Mouse (Mus musculus): Measurements from ENCODE around the gene Mon1a. TPM values are rescaled to one million over a fixed set of nuclear protein-coding genes. Genes with fewer than 3 reads are reported as not detected.

Mon1a gene
- polyA plus RNA-seq, 1 experiment from 2014 or later = 26.0 TPM

GRCm38 (mm10) chr9:107914764-107915420, 26.9 kb downstream of the Mon1a start:
- H3K4me2 ChIP-seq = no peak overlapping the region
- no peaks in the 10 kb centered on the region for H3K36me3 ChIP-seq (replicated peaks)
- H3K4me1 ChIP-seq = peaks cover 13% of the 10 kb centered on the region
- no peak overlapping the region for H3K9ac ChIP-seq
- H3K9me3 ChIP-seq = no peaks in the 10 kb centered on the region
- 83% methylated on average over 16 of the region's 16 CpGs for WGBS
- no peaks in the 10 kb centered on the region for H3K27me3 ChIP-seq (replicated peaks)
- H3K27ac ChIP-seq = no peak overlapping the region
- no peak for ATAC-seq (replicated peaks)
- H3K4me3 ChIP-seq = no peak overlapping the region

- Histone ChIP-seq H3K4me1 (peaks cover 13% of the 10 kb centered on the region), H3K4me2 (0 out of 2 replicates have a peak overlapping the region, but pooled peaks have one; percentile 19), H3K36me3 (replicated peaks) (no peaks in the 10 kb centered on the region), H3K4me3 (no peak overlapping the region), H3K9me3 (no peaks in the 10 kb centered on the region), H3K9ac (no peak overlapping the region), H3K27me3 (replicated peaks) (no peaks in the 10 kb centered on the region), H3K27ac (peak overlapping the region; percentile 16; the same call in 1 of the 2 replicates)
- ATAC-seq (replicated peaks) = peak; percentile 58
- 33% methylated on average over 13 of the region's 13 CpGs for WGBS
Measured at GRCm38 (mm10) chr9:107917895-107918608, 30.1 kb downstream of the Mon1a start.

GRCm38 (mm10) chr9:107918884-107919283, 30.9 kb downstream of the Mon1a start:
- no peak overlapping the region for H3K4me2 ChIP-seq
- H3K9ac ChIP-seq = no peak overlapping the region
- 0 out of 2 replicates have a peak overlapping the region, but pooled peaks have one; percentile 6 for H3K27ac ChIP-seq
- no peak overlapping the region for H3K4me3 ChIP-seq
- 87% methylated on average over 6 of the region's 6 CpGs for WGBS
- H3K36me3 ChIP-seq (replicated peaks) = no peaks in the 10 kb centered on the region
- H3K4me1 ChIP-seq = peaks cover 15% of the 10 kb centered on the region
- H3K27me3 ChIP-seq (replicated peaks) = no peaks in the 10 kb centered on the region
- no peaks in the 10 kb centered on the region for H3K9me3 ChIP-seq
- no peak for ATAC-seq (replicated peaks)

GRCm38 (mm10) chr9:107919441-107919840, 31.5 kb downstream of the Mon1a start:
- Histone ChIP-seq H3K4me3 (no peak overlapping the region), H3K9ac (no peak overlapping the region), H3K4me2 (no peak overlapping the region), H3K9me3 (no peaks in the 10 kb centered on the region), H3K4me1 (peaks cover 19% of the 10 kb centered on the region), H3K36me3 (replicated peaks) (no peaks in the 10 kb centered on the region), H3K27me3 (replicated peaks) (no peaks in the 10 kb centered on the region), H3K27ac (no peak overlapping the region)
- no peak for ATAC-seq (replicated peaks)
- 83% methylated on average over 5 of the region's 5 CpGs for WGBS

- Histone ChIP-seq H3K9ac (no peak overlapping the region), H3K36me3 (replicated peaks) (no peaks in the 10 kb centered on the region), H3K27ac (no peak overlapping the region), H3K9me3 (no peaks in the 10 kb centered on the region), H3K27me3 (replicated peaks) (no peaks in the 10 kb centered on the region), H3K4me1 (peaks cover 27% of the 10 kb centered on the region), H3K4me2 (no peak overlapping the region), H3K4me3 (no peak overlapping the region)
- WGBS = 34% methylated on average over 7 of the region's 7 CpGs
- ATAC-seq (replicated peaks) = no peak
Measured at GRCm38 (mm10) chr9:107923021-107923420, 35.1 kb downstream of the Mon1a start.

GRCm38 (mm10) chr9:107923956-107924355, 36.0 kb downstream of the Mon1a start:
- Histone ChIP-seq H3K4me3 (no peak overlapping the region), H3K4me2 (no peak overlapping the region), H3K9ac (no peak overlapping the region), H3K27ac (peak overlapping the region; percentile 1; the same call in 1 of the 2 replicates), H3K9me3 (no peaks in the 10 kb centered on the region), H3K4me1 (peaks cover 18% of the 10 kb centered on the region), H3K36me3 (replicated peaks) (no peaks in the 10 kb centered on the region), H3K27me3 (replicated peaks) (no peaks in the 10 kb centered on the region)
- 46% methylated on average over 6 of the region's 6 CpGs for WGBS
- ATAC-seq (replicated peaks) = no peak

GRCm38 (mm10) chr9:107925251-107925650, 37.3 kb downstream of the Mon1a start:
- no peak overlapping the region for H3K4me2 ChIP-seq
- ATAC-seq (replicated peaks) = peak; percentile 54; the same call in 1 of the 2 replicates
- no peak overlapping the region for H3K4me3 ChIP-seq
- 16% methylated on average over 3 of the region's 3 CpGs for WGBS
- H3K27me3 ChIP-seq (replicated peaks) = no peaks in the 10 kb centered on the region
- H3K4me1 ChIP-seq = peaks cover 18% of the 10 kb centered on the region
- no peak overlapping the region for H3K9ac ChIP-seq
- H3K27ac ChIP-seq = peak overlapping the region; percentile 1; the same call in 1 of the 2 replicates
- H3K36me3 ChIP-seq (replicated peaks) = no peaks in the 10 kb centered on the region
- H3K9me3 ChIP-seq = no peaks in the 10 kb centered on the region

- 57% methylated on average over 9 of the region's 9 CpGs for WGBS
- Histone ChIP-seq H3K9me3 (no peaks in the 10 kb centered on the region), H3K9ac (no peak overlapping the region), H3K27ac (no peak overlapping the region), H3K4me1 (peaks cover 18% of the 10 kb centered on the region), H3K27me3 (replicated peaks) (no peaks in the 10 kb centered on the region), H3K4me2 (no peak overlapping the region), H3K36me3 (replicated peaks) (no peaks in the 10 kb centered on the region), H3K4me3 (no peak overlapping the region)
- ATAC-seq (replicated peaks) = no peak
Measured at GRCm38 (mm10) chr9:107926920-107927420, 39.0 kb downstream of the Mon1a start.

GRCm38 (mm10) chr9:107927749-107928148, 39.8 kb downstream of the Mon1a start:
- no peak overlapping the region for H3K27ac ChIP-seq
- H3K36me3 ChIP-seq (replicated peaks) = no peaks in the 10 kb centered on the region
- WGBS = 88% methylated on average over 5 of the region's 5 CpGs
- H3K4me1 ChIP-seq = peaks cover 18% of the 10 kb centered on the region
- no peak overlapping the region for H3K9ac ChIP-seq
- no peak overlapping the region for H3K4me3 ChIP-seq
- H3K9me3 ChIP-seq = no peaks in the 10 kb centered on the region
- ATAC-seq (replicated peaks) = no peak
- H3K4me2 ChIP-seq = no peak overlapping the region
- no peaks in the 10 kb centered on the region for H3K27me3 ChIP-seq (replicated peaks)

- no peak for ATAC-seq (replicated peaks)
- peaks cover 18% of the 10 kb centered on the region for H3K4me1 ChIP-seq
- no peak within 1 kb of the TSS for H3K9ac ChIP-seq
- 81% methylated on average over 3 of the region's 3 CpGs for WGBS
- H3K4me3 ChIP-seq = no peak within 1 kb of the TSS
- no peaks in the 10 kb centered on the region for H3K27me3 ChIP-seq (replicated peaks)
- H3K9me3 ChIP-seq = no peaks in the 10 kb centered on the region
- no peak within 1 kb of the TSS for H3K27ac ChIP-seq
- no peak within 1 kb of the TSS for H3K4me2 ChIP-seq
- no peaks in the 10 kb centered on the region for H3K36me3 ChIP-seq (replicated peaks)
Measured at GRCm38 (mm10) chr9:107928169-107928568, 40.2 kb downstream of the Mon1a start, which contains the start of gene Actl11. TSS of gene Actl11 (plus strand) at chr9:107928469.

GRCm38 (mm10) chr9:107932221-107932620, 44.3 kb downstream of the Mon1a start:
- Histone ChIP-seq H3K27ac (no peak overlapping the region), H3K4me2 (no peak overlapping the region), H3K9me3 (no peaks in the 10 kb centered on the region), H3K36me3 (replicated peaks) (no peaks in the 10 kb centered on the region), H3K4me1 (peaks cover 17% of the 10 kb centered on the region), H3K27me3 (replicated peaks) (peaks cover 9% of the 10 kb centered on the region; the same call in 1 of the 2 replicates), H3K4me3 (no peak overlapping the region), H3K9ac (no peak overlapping the region)
- ATAC-seq (replicated peaks) = no peak
- 74% methylated on average over 4 of the region's 4 CpGs for WGBS

GRCm38 (mm10) chr9:107934146-107934545, 46.2 kb downstream of the Mon1a start:
- peaks cover 21% of the 10 kb centered on the region for H3K4me1 ChIP-seq
- H3K4me2 ChIP-seq = no peak overlapping the region
- H3K4me3 ChIP-seq = no peak overlapping the region
- H3K27me3 ChIP-seq (replicated peaks) = peaks cover 9% of the 10 kb centered on the region; the same call in 1 of the 2 replicates
- H3K27ac ChIP-seq = no peak overlapping the region
- H3K9ac ChIP-seq = no peak overlapping the region
- no peaks in the 10 kb centered on the region for H3K9me3 ChIP-seq
- 85% methylated on average over 11 of the region's 11 CpGs for WGBS
- H3K36me3 ChIP-seq (replicated peaks) = no peaks in the 10 kb centered on the region
- ATAC-seq (replicated peaks) = no peak

All from midbrain, embryonic 15.5 days (tissue).